Mouse (Mus musculus): ENCODE measurements around the gene Pkd1l2.

Pkd1l2 gene

GRCm38 (mm10) chr8:116952428-116952827 is 129.8 kb downstream of the Pkd1l2 start:
- peak; percentile 76 for DNase-seq

DNA sequence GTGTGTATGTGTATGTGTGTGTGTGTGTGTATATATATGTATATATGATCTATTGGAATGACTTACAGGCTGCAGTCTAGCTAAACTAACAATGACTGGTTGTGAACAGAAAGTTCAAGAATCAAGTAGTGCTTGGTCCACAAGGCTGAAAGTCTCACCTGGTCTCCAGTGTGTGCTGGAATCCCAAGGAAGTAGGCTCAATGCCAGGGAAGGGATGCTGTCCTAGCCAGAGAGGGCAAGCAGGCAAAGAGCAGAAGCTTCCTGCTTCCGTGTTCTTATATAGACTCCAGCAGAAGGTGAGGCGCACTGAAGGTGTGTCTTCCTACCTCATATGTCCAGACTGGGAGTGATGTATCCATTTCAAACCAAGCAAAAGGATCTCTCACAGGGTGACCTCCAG is 130.5 kb downstream of the Pkd1l2 start:
- no peak for DNase-seq

- no peak for DNase-seq
Observed at GRCm38 (mm10) chr8:116951369-116951768, 130.9 kb downstream of the Pkd1l2 start.

- no peak for DNase-seq
Observed at GRCm38 (mm10) chr8:116947589-116947988, 134.7 kb downstream of the Pkd1l2 start.

DNA sequence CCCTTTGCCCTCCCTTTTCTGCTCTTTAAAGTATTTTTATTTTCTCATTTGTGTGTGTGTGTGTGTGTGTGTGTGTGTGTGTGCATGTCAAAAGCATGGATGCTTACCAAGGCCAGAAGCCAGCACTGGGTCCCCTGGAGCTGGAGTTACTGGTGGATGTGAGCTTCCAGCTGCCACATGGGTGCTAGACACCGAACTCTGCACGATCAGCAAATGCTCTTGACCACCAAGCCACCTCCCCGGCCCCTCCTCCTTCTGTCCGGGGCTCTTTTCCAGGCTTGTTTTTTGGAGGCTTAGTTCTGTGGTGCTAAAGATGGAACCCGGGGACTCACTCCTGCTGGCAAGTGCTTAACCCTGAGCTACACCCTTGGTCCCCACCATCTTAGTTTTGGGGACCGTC is 135.4 kb downstream of the Pkd1l2 start:
- no peak for DNase-seq

DNA sequence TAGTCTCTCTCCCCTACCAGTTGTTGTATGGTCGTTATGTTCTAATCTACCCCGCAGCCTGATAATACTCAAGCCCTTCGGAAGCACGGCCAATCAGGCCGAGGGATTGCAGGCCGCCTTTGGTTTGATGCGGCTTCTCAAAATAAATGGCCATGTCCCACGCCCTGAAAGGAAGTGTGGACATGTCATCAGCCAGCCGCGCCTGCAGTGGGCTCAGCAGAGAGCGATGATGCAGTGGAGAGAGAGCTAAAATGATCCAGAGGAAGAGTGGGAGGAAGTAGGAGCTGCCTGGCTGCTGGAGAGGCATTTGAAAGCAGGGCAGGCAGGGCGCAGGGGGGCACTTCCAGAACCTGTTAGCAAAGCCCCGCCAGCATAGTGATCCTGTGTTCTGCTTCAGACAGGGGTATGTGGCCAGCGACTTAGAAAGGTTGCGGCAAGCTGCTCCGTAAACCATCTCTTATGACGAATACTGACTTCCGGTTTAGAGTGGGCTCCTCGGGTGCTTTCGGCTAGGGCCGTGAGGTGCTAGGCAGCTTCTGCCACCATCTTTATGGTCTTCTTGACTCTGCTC is 135.9 kb downstream of the Pkd1l2 start:
- peak; percentile 27 for DNase-seq

All from thymus, postnatal 25 days (tissue).